Mouse (Mus musculus): ENCODE results near the gene Col1a1. TPM values are rescaled to one million over a fixed set of nuclear protein-coding genes. Genes with fewer than 3 reads are reported as not detected.
A peak's percentile ranks its signal among the peaks of the same experiment; 100 is the strongest.

Col1a1 gene
- polyA plus RNA-seq, 1 experiment from 2014 or later, result 85.4 TPM

DNA sequence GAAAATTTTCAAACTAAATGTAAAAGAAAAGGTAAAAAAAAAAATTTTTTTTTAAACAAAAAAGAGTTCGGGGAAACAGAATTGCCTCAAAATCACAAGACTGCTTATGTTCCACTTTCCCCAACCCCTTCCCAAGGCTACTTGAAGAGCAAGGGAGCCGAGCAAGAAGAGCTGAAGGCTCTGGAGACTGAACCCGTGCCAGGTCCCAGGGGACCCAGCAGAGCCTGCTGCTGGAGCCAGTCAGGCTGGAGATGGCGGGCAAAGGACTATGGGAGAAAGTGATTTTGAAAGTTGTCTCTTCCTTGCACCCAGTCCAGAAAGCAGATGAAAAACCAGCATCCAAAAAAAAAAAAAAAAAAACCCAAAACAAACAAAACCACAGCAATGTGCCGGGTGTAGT, 49.8 kb downstream of the Col1a1 start:
- Histone ChIP-seq H3K9me3 (replicated peaks) (no peaks in the 10 kb centered on the region), H3K4me1 (peaks cover 52% of the 10 kb centered on the region), H3K27me3 (ENCODE audit: low read depth, poor library complexity, severe bottlenecking) (no peaks in the 10 kb centered on the region; the same call in 1 of the 2 replicates), H3K36me3 (no peaks in the 10 kb centered on the region), H3K27ac (replicated peaks) (no peak overlapping the region), H3K4me3 (no peak overlapping the region)
- 81% methylated on average over 5 of the region's 5 CpGs for WGBS
- DNase-seq (ENCODE audit: low spot score), result no peak

DNA sequence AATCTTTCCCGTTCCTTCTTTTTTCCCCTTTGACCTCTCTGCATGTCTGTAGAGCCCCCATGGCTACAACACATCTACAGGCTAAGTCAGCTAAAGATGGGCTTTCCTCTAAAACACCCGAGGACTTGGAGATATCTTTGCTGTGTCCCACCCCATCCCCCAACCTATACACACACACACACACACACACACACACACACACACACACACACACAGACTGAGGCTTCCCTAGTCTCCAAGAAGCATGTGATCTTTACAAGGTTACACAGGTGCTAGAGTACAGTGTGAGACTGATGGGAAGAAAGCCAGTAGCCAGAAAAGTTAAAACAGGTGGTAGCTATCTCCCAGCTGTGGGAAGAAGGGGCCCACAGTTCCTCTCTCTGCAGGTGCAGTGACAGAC, 50.4 kb downstream of the Col1a1 start:
- Histone ChIP-seq H3K9me3 (replicated peaks) (no peaks in the 10 kb centered on the region), H3K36me3 (no peaks in the 10 kb centered on the region), H3K27ac (replicated peaks) (peak overlapping the region; percentile 67; the same call in 1 of the 2 replicates), H3K27me3 (ENCODE audit: low read depth, poor library complexity, severe bottlenecking) (no peaks in the 10 kb centered on the region; the same call in 1 of the 2 replicates), H3K4me3 (no peak overlapping the region), H3K4me1 (peaks cover 54% of the 10 kb centered on the region)
- 78% methylated on average over 2 of the region's 2 CpGs for WGBS
- no peak for DNase-seq (ENCODE audit: low spot score)

DNA sequence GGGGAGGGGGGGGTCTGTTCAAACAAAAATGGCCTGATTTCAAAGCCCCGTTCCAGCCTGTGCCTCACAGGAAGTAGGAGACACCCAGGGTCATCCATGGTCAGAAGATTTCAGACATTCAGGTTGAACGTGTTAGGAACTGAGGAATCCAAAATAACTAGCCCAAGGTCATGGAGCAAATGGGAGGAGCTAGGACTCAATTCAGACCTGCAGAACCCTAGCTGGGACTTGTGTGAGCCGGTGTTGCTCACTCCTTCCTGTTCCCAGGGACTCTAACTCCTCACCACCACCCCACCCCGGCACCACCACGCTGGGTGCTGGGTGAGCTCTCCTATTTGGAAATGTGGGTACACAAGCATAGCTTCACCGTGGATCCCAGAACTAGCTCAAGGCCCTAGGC, 51.3 kb downstream of the Col1a1 start:
- peak overlapping the region; percentile 67 for H3K27ac ChIP-seq (replicated peaks)
- WGBS, result 48% methylated on average over 6 of the region's 6 CpGs
- H3K36me3 ChIP-seq, result no peaks in the 10 kb centered on the region
- no peaks in the 10 kb centered on the region for H3K9me3 ChIP-seq (replicated peaks)
- peaks cover 63% of the 10 kb centered on the region for H3K4me1 ChIP-seq
- H3K4me3 ChIP-seq, result peak overlapping the region; percentile 10; the same call in 1 of the 2 replicates
- no peaks in the 10 kb centered on the region; the same call in 1 of the 2 replicates for H3K27me3 ChIP-seq (ENCODE audit: low read depth, poor library complexity, severe bottlenecking)
- DNase-seq (ENCODE audit: low spot score), result no peak

DNA sequence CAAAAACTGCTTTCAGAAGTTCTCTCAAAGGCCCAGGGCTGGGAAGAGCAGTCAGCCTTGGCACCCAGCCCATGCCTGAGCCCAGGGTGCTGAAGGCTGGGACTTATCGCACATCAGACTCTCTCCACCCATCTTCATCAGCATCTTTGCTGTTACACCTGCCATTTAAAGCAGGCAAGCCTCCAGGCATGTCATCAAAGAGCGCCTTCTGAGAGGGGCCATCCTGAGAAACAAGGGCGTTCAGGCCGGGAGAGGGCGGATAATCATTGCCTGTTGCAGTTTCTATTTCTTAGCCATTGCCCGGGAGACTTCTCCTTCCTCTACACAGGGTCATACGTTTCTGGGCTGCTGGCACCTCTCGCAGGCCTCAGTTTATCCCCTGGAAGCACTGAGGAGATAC, 51.8 kb downstream of the Col1a1 start:
- no peak for DNase-seq (ENCODE audit: low spot score)
- peaks cover 68% of the 10 kb centered on the region for H3K4me1 ChIP-seq
- H3K36me3 ChIP-seq, result no peaks in the 10 kb centered on the region
- WGBS, result 84% methylated on average over 8 of the region's 8 CpGs
- no peak overlapping the region for H3K4me3 ChIP-seq
- peak overlapping the region; percentile 67 for H3K27ac ChIP-seq (replicated peaks)
- H3K9me3 ChIP-seq (replicated peaks), result no peaks in the 10 kb centered on the region
- H3K27me3 ChIP-seq (ENCODE audit: low read depth, poor library complexity, severe bottlenecking), result no peaks in the 10 kb centered on the region; the same call in 1 of the 2 replicates

DNA sequence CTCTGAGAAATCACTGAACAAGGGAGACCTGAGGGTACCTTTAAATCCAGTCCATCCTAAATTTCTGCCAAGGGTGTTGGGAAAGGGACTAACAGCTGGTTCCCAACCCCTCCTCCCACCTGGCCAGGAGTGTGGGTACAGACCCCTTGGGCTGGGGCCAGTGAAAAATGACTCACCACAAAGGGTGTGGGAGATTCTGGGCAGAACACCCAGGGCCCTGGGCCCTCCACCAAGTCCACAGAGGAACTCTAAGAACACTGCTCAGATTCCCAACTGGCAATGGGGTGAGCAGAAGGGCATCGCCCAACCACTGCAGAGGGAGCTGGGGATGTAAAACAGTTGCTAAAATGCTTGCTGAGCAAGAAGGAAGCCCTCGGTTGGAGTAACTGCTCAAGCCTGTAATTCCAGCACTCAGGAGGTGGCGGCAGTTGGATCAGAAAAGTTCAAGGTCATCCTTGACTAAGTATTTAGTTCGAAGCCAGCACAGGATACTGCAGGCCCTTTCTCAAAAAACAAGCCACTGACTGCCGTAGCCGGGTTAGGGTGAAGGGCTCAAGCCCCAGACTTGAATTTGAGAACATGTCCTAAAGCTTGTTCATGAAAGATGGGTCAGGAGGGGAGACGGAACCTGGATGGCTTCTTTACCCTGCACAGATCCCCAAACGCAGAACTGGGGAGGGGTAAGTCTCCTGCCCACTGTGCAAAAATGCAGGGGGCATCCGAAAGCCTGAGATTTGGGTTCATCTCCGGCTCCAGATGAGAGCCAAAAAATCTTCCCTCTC, 52.9 kb downstream of the Col1a1 start:
- peaks cover 79% of the 10 kb centered on the region for H3K4me1 ChIP-seq
- H3K27ac ChIP-seq (replicated peaks), result peak overlapping the region; percentile 96
- peak overlapping the region; percentile 81 for H3K4me3 ChIP-seq
- DNase-seq (ENCODE audit: low spot score), result no peak
- WGBS, result 19% methylated on average over 10 of the region's 10 CpGs
- H3K27me3 ChIP-seq (ENCODE audit: low read depth, poor library complexity, severe bottlenecking), result no peaks in the 10 kb centered on the region; the same call in 1 of the 2 replicates
- H3K36me3 ChIP-seq, result 0 out of 2 replicates have a peak, but pooled peaks cover 1% of the 10 kb centered on the region
- H3K9me3 ChIP-seq (replicated peaks), result no peaks in the 10 kb centered on the region

DNA sequence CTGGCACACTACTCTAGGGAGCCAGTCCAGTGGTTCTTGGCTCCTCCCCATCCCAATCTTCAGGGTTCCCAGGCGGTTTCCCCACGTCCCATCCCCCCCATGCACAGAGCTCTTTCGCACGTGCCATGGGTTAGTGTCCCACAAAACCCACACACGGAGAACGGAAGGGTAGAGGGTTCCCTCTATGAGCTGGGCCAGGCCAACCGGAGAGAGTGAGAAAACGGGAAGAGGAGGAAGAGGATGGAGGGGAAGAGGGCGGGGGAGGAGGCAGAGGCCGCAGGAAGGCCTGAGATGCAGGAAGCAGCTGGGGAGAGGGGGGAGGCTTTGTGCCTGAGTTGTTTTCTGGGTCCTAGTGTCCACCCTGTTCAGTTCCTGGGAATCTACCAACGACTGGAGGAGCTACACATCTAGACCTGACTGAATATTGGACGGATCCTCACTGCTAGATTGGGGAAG, 53.6 kb downstream of the Col1a1 start:
- Histone ChIP-seq H3K27ac (replicated peaks) (peak overlapping the region; percentile 96), H3K4me3 (peak overlapping the region; percentile 81), H3K27me3 (ENCODE audit: low read depth, poor library complexity, severe bottlenecking) (no peaks in the 10 kb centered on the region; the same call in 1 of the 2 replicates), H3K9me3 (replicated peaks) (no peaks in the 10 kb centered on the region), H3K4me1 (peaks cover 85% of the 10 kb centered on the region), H3K36me3 (peaks cover 7% of the 10 kb centered on the region)
- under 1% methylated on average over 12 of the region's 12 CpGs for WGBS
- peak; percentile 93 for DNase-seq (ENCODE audit: low spot score)

DNA sequence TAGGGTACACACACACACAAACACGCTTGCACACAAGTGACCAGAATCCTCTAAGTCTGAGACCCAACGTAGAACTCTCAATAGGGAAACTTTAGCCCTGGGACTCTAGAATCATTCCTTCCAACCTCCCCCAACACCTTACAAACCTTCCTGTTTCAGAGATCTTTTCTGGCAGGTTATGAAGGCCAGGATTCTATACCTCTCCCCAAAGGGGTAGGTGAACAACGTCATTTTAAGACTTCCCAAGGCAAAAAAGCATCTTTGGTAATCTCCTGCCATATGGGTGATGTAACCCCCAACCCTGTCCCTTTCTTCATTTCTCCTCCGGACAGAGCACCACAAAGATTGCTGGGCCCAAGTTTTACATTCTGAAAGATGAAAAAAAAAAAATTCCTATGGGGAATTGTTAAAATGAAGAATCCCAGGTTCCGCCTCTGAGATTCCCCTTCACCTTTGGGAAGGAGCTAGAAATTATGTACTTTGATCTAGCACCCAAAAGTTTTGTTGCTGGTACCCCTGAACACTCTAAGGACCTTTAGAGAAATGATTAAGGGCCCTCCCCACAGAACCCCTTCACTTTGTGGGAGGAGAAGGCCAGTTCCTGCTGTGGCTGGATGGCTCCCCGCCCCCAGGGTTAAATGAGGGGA, 54.2 kb downstream of the Col1a1 start:
- Histone ChIP-seq H3K9me3 (replicated peaks) (no peaks in the 10 kb centered on the region), H3K36me3 (peaks cover 14% of the 10 kb centered on the region), H3K27me3 (ENCODE audit: low read depth, poor library complexity, severe bottlenecking) (no peaks in the 10 kb centered on the region; the same call in 1 of the 2 replicates), H3K27ac (replicated peaks) (peak overlapping the region; percentile 96), H3K4me1 (peaks cover 89% of the 10 kb centered on the region), H3K4me3 (peak overlapping the region; percentile 81)
- no peak for DNase-seq (ENCODE audit: low spot score)
- 52% methylated on average over 6 of the region's 6 CpGs for WGBS

DNA sequence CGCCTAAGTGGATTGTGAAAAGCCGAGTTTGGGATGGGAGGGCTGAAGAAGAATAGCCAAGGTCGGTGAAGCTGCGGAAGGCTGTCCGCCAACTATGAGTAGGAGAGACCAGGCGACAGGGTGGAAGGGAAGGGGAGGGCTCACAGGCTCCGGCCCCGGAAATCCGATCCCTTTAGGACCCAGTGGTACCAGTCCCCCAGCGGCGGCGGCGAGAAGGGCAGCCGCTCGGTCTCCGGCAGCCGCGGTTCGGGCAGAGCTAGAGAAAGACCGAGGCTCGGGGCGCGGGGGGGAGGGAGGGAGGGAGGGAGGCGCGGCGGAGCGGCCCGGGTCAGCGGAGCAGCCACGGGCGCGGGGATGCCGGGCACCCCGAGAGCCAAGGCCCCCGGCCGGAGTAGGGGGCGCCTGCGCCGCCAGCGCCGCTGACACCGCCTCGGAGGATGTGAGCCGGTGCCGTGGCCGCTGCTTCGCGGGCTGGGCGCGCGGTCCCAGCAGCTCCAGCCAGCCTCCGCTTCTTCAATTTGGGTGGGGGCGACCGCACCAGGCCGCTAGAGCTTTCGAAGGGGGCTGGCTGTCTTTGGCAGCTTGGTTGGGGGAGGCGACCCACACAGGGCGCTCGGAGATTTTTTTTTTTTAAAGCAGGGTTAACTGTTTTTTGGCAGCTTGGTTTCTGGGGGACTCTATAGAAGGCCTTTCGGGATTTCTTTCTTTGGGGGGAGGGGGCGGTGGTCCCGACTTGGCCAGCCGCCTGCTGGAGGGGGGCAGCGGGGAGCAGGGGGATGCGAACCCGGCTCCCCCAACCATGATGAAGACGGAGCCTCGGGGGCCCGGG, 54.9 kb downstream of the Col1a1 start, which contains the start of gene Ppp1r9b:
Gene Ppp1r9b (plus strand): TSS at position 287 of the 829 bp plus-strand sequence.
- Histone ChIP-seq H3K27me3 (ENCODE audit: low read depth, poor library complexity, severe bottlenecking) (no peaks in the 10 kb centered on the region; the same call in 1 of the 2 replicates), H3K9me3 (replicated peaks) (no peaks in the 10 kb centered on the region), H3K36me3 (peaks cover 20% of the 10 kb centered on the region), H3K4me3 (peak within 1 kb of the TSS; percentile 81), H3K27ac (replicated peaks) (peak within 1 kb of the TSS; percentile 96), H3K4me1 (peaks cover 92% of the 10 kb centered on the region)
- peak; percentile 96 for DNase-seq (ENCODE audit: low spot score)
- under 1% methylated on average over 58 of the region's 69 CpGs for WGBS

DNA sequence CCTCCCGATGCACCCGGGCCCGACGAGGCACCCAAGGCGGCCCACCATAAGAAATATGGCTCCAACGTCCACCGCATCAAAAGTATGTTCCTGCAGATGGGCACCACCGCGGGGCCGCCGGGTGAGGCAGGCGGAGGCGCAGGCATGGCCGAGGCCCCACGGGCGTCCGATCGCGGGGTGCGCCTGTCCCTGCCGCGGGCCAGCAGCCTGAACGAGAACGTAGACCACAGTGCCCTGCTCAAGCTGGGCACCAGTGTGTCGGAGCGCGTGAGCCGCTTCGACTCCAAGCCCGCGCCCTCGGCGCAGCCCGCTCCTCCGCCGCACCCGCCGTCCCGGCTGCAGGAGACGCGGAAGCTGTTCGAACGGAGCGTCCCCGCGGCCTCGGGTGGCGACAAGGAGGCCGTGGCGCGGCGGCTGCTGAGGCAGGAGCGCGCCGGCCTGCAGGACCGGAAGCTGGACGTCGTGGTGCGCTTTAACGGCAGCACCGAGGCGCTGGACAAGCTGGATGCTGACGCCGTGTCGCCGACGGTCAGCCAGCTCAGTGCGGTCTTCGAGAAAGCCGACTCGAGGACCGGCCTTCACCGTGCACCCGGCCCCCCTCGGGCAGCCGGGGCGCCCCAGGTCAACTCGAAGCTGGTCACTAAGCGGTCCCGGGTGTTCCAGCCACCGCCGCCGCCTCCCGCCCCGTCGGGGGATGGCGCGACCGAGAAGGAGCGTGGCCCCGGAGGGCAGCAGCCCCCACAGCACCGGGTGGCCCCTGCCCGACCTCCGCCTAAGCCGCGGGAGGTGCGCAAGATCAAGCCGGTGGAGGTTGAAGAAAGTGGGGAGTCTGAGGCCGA, 55.8 kb downstream of the Col1a1 start:
- Histone ChIP-seq H3K36me3 (peaks cover 29% of the 10 kb centered on the region), H3K27me3 (ENCODE audit: low read depth, poor library complexity, severe bottlenecking) (no peaks in the 10 kb centered on the region; the same call in 1 of the 2 replicates), H3K27ac (replicated peaks) (peak overlapping the region; percentile 96), H3K4me3 (peak overlapping the region; percentile 81), H3K4me1 (peaks cover 93% of the 10 kb centered on the region), H3K9me3 (replicated peaks) (no peaks in the 10 kb centered on the region)
- DNase-seq (ENCODE audit: low spot score), result peak; percentile 66
- WGBS, result under 1% methylated on average over 99 of the region's 99 CpGs

DNA sequence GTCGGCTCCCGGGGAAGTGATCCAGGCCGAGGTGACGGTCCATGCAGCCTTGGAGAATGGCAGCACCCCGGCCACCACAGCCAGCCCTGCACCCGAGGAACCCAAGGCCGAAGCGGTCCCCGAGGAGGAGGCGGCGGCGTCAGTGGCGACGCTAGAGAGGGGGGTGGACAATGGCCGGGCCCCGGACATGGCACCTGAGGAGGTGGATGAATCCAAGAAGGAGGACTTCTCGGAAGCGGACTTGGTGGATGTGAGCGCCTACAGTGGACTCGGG, 56.4 kb downstream of the Col1a1 start:
- Histone ChIP-seq H3K4me1 (peaks cover 88% of the 10 kb centered on the region), H3K27ac (replicated peaks) (peak overlapping the region; percentile 96)

GRCm38 (mm10) chr11:94992754-94993606, 57.0 kb downstream of the Col1a1 start:
- Histone ChIP-seq H3K36me3 (peaks cover 40% of the 10 kb centered on the region), H3K27ac (replicated peaks) (peak overlapping the region; percentile 96), H3K9me3 (replicated peaks) (no peaks in the 10 kb centered on the region), H3K27me3 (ENCODE audit: low read depth, poor library complexity, severe bottlenecking) (no peaks in the 10 kb centered on the region; the same call in 1 of the 2 replicates), H3K4me1 (peaks cover 86% of the 10 kb centered on the region), H3K4me3 (peak overlapping the region; percentile 81)
- 2% methylated on average over 22 of the region's 22 CpGs for WGBS
- no peak for DNase-seq (ENCODE audit: low spot score)

More for the DNA sequence above, 56.4 kb downstream of the Col1a1 start:
- no peaks in the 10 kb centered on the region for H3K9me3 ChIP-seq (replicated peaks)
- no peaks in the 10 kb centered on the region; the same call in 1 of the 2 replicates for H3K27me3 ChIP-seq (ENCODE audit: low read depth, poor library complexity, severe bottlenecking)
- peak overlapping the region; percentile 81 for H3K4me3 ChIP-seq
- no peak for DNase-seq (ENCODE audit: low spot score)
- WGBS, result under 1% methylated on average over 20 of the region's 20 CpGs
- peaks cover 35% of the 10 kb centered on the region for H3K36me3 ChIP-seq

Data from midbrain, embryonic 10.5 days (tissue).